Mouse (Mus musculus) midbrain, embryonic 11.5 days (tissue): ENCODE results near the gene Gm4131. TPM values are rescaled to one million over a fixed set of nuclear protein-coding genes. Genes with fewer than 3 reads are reported as not detected.

Experiments used
- ATAC-seq: fragments of 200-750 bp; cut with Nextera tagmentation; 2 replicates; pipeline ENCODE4 v1.8.0; 2017; ENCODE audit warnings: moderate TSS enrichment, moderate library complexity; ENCODE audit not compliant: low FRiP score
- DNase-seq: peaks from one replicate; pipeline ENCODE4 v3.0.0; 2015; ENCODE audit warnings: low spot score; ENCODE audit errors: missing footprints
- H3K27ac ChIP-seq: fragments of 300-500 bp; sonication (generic); 2 replicates; pipeline ENCODE4 v1.5.1; 2014; ENCODE audit warnings: low read depth, low read length
- H3K27me3 ChIP-seq: fragments of 300-500 bp; sonication (generic); 2 replicates; pipeline ENCODE4 v1.6.1; 2014; ENCODE audit warnings: mild to moderate bottlenecking, low read length, moderate library complexity, mixed read lengths; ENCODE audit not compliant: control insufficient read depth, insufficient read depth
- H3K36me3 ChIP-seq: fragments of 300-500 bp; sonication (generic); 2 replicates; pipeline ENCODE4 v1.6.1; 2014; ENCODE audit warnings: mild to moderate bottlenecking, low read length, moderate library complexity, mixed read lengths; ENCODE audit not compliant: control insufficient read depth, insufficient read depth
- H3K4me1 ChIP-seq: fragments of 300-500 bp; sonication (generic); 2 replicates; pipeline ENCODE4 v1.6.1; 2014; ENCODE audit warnings: low read length; ENCODE audit not compliant: control insufficient read depth, insufficient read depth
- H3K4me2 ChIP-seq: fragments of 300-500 bp; sonication (generic); 2 replicates; pipeline ENCODE4 v1.6.1; 2014; ENCODE audit warnings: mild to moderate bottlenecking, moderate library complexity
- H3K4me3 ChIP-seq: fragments of 300-500 bp; sonication (generic); 2 replicates; pipeline ENCODE4 v1.5.1; 2014; ENCODE audit warnings: low read depth, low read length
- H3K9ac ChIP-seq: fragments of 300-500 bp; sonication (generic); 2 replicates; pipeline ENCODE4 v1.6.1; 2014; ENCODE audit warnings: low read length
- H3K9me3 ChIP-seq: fragments of 300-500 bp; sonication (generic); 2 replicates; pipeline ENCODE4 v1.6.1; 2016; ENCODE audit warnings: low read length; ENCODE audit not compliant: control insufficient read depth
- WGBS: fragments of 180-500 bp; shearing (Covaris S2); extraction: QIAGEN DNeasy Blood & Tissue Kit; methylation state at CpG from one replicate; pipeline ENCODE4 v1.1.7; 2014; 5-methylcytosine and 5-hydroxymethylcytosine counted together
- polyA plus RNA-seq: library from polyadenylated mRNA; unstranded; fragments of >200 nt; fragmentation: Nextera tagmentation; extraction: Ambion mirVana; gene quantifications from 2 replicates; pipeline ENCODE4 v1.2.1, GENCODE M21; 2014

Gm4131 gene
- polyA plus RNA-seq, 1 experiment from 2014 or later = not detected

- H3K27me3 ChIP-seq = no peaks in the 10 kb centered on the region
- WGBS = 89% methylated on average over 7 of the region's 7 CpGs
- H3K4me1 ChIP-seq = no peaks in the 10 kb centered on the region
- H3K27ac ChIP-seq = no peak overlapping the region
- no peak overlapping the region for H3K9ac ChIP-seq
- H3K9me3 ChIP-seq = no peaks in the 10 kb centered on the region
- DNase-seq (no peak), ATAC-seq (no peak)
- no peak overlapping the region for H3K4me3 ChIP-seq
- H3K36me3 ChIP-seq = no peaks in the 10 kb centered on the region
- H3K4me2 ChIP-seq = no peak overlapping the region
Observed at GRCm38 (mm10) chr14:62446385-62447213, 120.1 kb downstream of the Gm4131 start.

- Histone ChIP-seq H3K4me1 (no peaks in the 10 kb centered on the region), H3K27me3 (no peaks in the 10 kb centered on the region), H3K4me2 (no peak overlapping the region), H3K9ac (no peak overlapping the region), H3K36me3 (no peaks in the 10 kb centered on the region), H3K9me3 (no peaks in the 10 kb centered on the region), H3K4me3 (no peak overlapping the region), H3K27ac (no peak overlapping the region)
- ATAC-seq (no peak), DNase-seq (no peak)
- WGBS = 90% methylated on average over 6 of the region's 6 CpGs
Observed at GRCm38 (mm10) chr14:62443840-62444430, 122.8 kb downstream of the Gm4131 start.

GRCm38 (mm10) chr14:62442971-62443370 lies 123.8 kb downstream of the Gm4131 start:
- WGBS = 69% methylated on average over 1 of the region's 1 CpGs
- ATAC-seq = no peak

GRCm38 (mm10) chr14:62440036-62440435 lies 126.7 kb downstream of the Gm4131 start:
- Histone ChIP-seq H3K27ac (no peak overlapping the region), H3K9me3 (no peaks in the 10 kb centered on the region), H3K36me3 (no peaks in the 10 kb centered on the region), H3K4me3 (no peak overlapping the region), H3K9ac (no peak overlapping the region), H3K4me1 (no peaks in the 10 kb centered on the region), H3K27me3 (no peaks in the 10 kb centered on the region), H3K4me2 (no peak overlapping the region)
- DNase-seq = no peak
- no peak for ATAC-seq

More at GRCm38 (mm10) chr14:62442971-62443370, 123.8 kb downstream of the Gm4131 start:
- Histone ChIP-seq H3K36me3 (no peaks in the 10 kb centered on the region), H3K9ac (no peak overlapping the region), H3K4me2 (no peak overlapping the region), H3K27ac (no peak overlapping the region), H3K4me1 (no peaks in the 10 kb centered on the region), H3K27me3 (no peaks in the 10 kb centered on the region), H3K4me3 (no peak overlapping the region), H3K9me3 (no peaks in the 10 kb centered on the region)
- no peak for DNase-seq

GRCm38 (mm10) chr14:62438236-62438635 lies 128.5 kb downstream of the Gm4131 start:
- no peaks in the 10 kb centered on the region for H3K36me3 ChIP-seq
- WGBS = 86% methylated on average over 4 of the region's 4 CpGs

GRCm38 (mm10) chr14:62437806-62438205 lies 128.9 kb downstream of the Gm4131 start:
- no peaks in the 10 kb centered on the region for H3K27me3 ChIP-seq
- no peak overlapping the region for H3K4me3 ChIP-seq
- no peaks in the 10 kb centered on the region for H3K36me3 ChIP-seq
- H3K4me2 ChIP-seq = no peak overlapping the region
- H3K27ac ChIP-seq = no peak overlapping the region
- DNase-seq (no peak), ATAC-seq (no peak)
- 85% methylated on average over 2 of the region's 2 CpGs for WGBS
- H3K9me3 ChIP-seq = no peaks in the 10 kb centered on the region
- no peak overlapping the region for H3K9ac ChIP-seq
- H3K4me1 ChIP-seq = no peaks in the 10 kb centered on the region

More at GRCm38 (mm10) chr14:62438236-62438635, 128.5 kb downstream of the Gm4131 start:
- DNase-seq (no peak), ATAC-seq (no peak)
- H3K9ac ChIP-seq = no peak overlapping the region
- no peak overlapping the region for H3K4me2 ChIP-seq
- no peak overlapping the region for H3K4me3 ChIP-seq
- no peaks in the 10 kb centered on the region for H3K4me1 ChIP-seq
- no peaks in the 10 kb centered on the region for H3K27me3 ChIP-seq
- H3K27ac ChIP-seq = no peak overlapping the region
- H3K9me3 ChIP-seq = no peaks in the 10 kb centered on the region

GRCm38 (mm10) chr14:62425277-62425691 lies 141.4 kb downstream of the Gm4131 start:
- Histone ChIP-seq H3K4me1 (no peaks in the 10 kb centered on the region), H3K4me3 (no peak overlapping the region), H3K4me2 (no peak overlapping the region), H3K36me3 (no peaks in the 10 kb centered on the region), H3K9ac (no peak overlapping the region), H3K27me3 (no peaks in the 10 kb centered on the region), H3K9me3 (no peaks in the 10 kb centered on the region), H3K27ac (no peak overlapping the region)
- no peak for ATAC-seq
- DNase-seq = no peak
- 86% methylated on average over 2 of the region's 2 CpGs for WGBS

- H3K4me2 ChIP-seq = no peak overlapping the region
- H3K27me3 ChIP-seq = no peaks in the 10 kb centered on the region
- no peak overlapping the region for H3K9ac ChIP-seq
- H3K9me3 ChIP-seq = no peaks in the 10 kb centered on the region
- 89% methylated on average over 4 of the region's 4 CpGs for WGBS
- H3K36me3 ChIP-seq = no peaks in the 10 kb centered on the region
- no peaks in the 10 kb centered on the region for H3K4me1 ChIP-seq
- ATAC-seq = no peak
- no peak overlapping the region for H3K27ac ChIP-seq
- DNase-seq = no peak
- H3K4me3 ChIP-seq = no peak overlapping the region
Observed at GRCm38 (mm10) chr14:62422265-62422664, 144.5 kb downstream of the Gm4131 start.

GRCm38 (mm10) chr14:62417501-62417900 lies 149.2 kb downstream of the Gm4131 start:
- Histone ChIP-seq H3K9me3 (no peaks in the 10 kb centered on the region), H3K4me1 (peaks cover 8% of the 10 kb centered on the region), H3K9ac (no peak overlapping the region), H3K36me3 (no peaks in the 10 kb centered on the region), H3K4me3 (no peak overlapping the region), H3K27me3 (no peaks in the 10 kb centered on the region), H3K27ac (no peak overlapping the region), H3K4me2 (no peak overlapping the region)
- 90% methylated on average over 3 of the region's 3 CpGs for WGBS
- DNase-seq = no peak
- no peak for ATAC-seq
